Mouse (Mus musculus): ENCODE data around the gene Pjvk. TPM values are rescaled to one million over a fixed set of nuclear protein-coding genes. Genes with fewer than 3 reads are reported as not detected.
"Not testable (repeated sequence)": the region's sequence is repeated elsewhere in the genome, so short reads cannot be mapped to it uniquely, and the experiment has no call there.

Pjvk gene
- under 1 TPM in 1 of 4 experiments, not detected in 3; 0.46 TPM for total RNA-seq (2022)

- DNase-seq (ENCODE audit: low spot score in 2 of 2) = peak; percentile 91 to 97
Measured at GRCm38 (mm10) chr2:76647883-76648570, at the start of gene Pjvk, which contains the start of gene Prkra. Gene Pjvk (plus strand): TSS chr2:76648476. Gene Prkra (minus strand): TSS chr2:76648015.

GRCm38 (mm10) chr2:76599214-76599613, 49.1 kb upstream of the Pjvk start:
- no peak for DNase-seq (ENCODE audit: low spot score in 2 of 2)

DNA sequence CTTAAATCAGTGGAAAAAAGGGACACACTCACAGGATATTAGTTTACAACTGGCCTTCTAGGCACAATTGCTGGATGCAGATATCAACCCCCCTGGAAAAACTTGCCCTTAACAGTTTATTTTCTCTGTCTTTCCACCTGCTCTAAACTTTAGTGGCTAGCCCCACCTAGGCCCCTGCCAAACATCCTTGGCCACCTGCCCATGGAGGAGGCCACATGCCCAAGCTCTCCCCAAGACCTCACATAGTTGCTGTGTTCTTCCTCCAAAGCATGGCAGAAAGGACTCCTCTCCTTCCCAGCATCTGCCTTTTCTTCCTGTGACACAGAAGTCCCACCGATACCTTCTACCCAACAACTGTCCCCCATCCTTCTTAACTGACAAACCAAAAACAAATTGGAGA, 46.0 kb upstream of the Pjvk start:
- no peak for DNase-seq (ENCODE audit: low spot score in 2 of 2)

GRCm38 (mm10) chr2:76606704-76607103, 41.6 kb upstream of the Pjvk start:
- DNase-seq (ENCODE audit: low spot score in 2 of 2) = no peak

DNA sequence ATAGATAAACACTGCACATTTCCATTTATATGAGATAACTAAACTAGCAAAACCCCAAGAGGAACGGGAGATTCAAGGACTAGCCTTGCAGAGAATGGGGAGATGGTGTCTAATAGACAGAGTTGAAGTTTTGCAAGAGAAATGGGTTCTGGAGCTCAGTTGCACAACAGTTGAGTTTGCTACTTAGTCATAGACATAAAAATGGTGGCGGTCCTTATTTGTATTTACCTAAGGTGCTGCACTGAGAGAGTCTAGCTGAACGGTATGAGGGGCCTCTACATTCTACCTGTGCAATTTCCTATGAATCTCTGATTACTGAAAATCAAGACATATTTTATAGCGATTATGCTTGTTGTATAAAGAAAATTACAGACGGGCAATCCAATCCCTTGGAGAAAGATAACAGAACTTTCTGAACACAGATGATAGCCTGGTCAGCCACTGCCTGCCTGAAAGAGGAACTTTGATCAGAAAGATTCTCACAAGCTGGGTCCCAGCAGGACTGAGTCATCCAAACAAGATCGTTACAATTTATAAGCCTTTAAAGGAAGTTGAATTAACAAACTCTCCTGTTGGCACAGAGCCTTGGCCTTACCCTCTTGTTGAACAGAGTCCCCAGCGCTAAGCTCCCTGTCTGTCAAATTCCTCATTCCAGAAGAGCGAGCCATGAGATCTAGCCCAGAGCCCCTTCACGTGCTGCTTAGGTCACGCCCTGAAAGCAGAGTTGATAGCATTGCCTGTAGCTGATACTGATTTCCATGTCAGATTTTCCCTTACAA, 37.8 kb upstream of the Pjvk start:
- no peak for DNase-seq (ENCODE audit: low spot score in 2 of 2)

GRCm38 (mm10) chr2:76611996-76612395, 36.3 kb upstream of the Pjvk start:
- no peak for DNase-seq (ENCODE audit: low spot score in 2 of 2)

GRCm38 (mm10) chr2:76618078-76618477, 30.2 kb upstream of the Pjvk start:
- DNase-seq (ENCODE audit: low spot score in 2 of 2) = no peak

GRCm38 (mm10) chr2:76620188-76620587, 28.1 kb upstream of the Pjvk start:
- no peak for DNase-seq (ENCODE audit: low spot score in 2 of 2)

GRCm38 (mm10) chr2:76621724-76622123, 26.6 kb upstream of the Pjvk start:
- DNase-seq (ENCODE audit: low spot score in 2 of 2) = no peak

DNA sequence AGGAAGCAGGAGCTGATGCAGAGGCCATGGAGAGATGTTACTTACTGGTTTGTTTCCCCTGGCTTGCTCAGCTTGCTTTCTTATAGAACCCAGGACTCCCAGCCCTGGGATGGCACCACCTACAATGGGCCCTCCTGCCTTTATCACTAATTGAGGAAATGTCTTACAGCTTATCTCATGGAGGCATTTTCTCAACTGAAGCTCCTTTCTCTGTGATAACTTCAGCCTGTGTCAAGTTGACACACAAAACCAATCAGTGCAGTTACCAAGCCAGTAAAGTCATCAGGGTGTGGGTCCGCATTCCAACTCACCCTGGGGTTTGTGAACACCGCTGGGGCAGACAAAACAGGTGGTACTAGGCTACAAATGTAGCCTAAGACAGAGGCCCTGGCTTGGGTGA, 26.0 kb upstream of the Pjvk start:
- not testable (repeated sequence) for DNase-seq (ENCODE audit: low spot score in 2 of 2)

GRCm38 (mm10) chr2:76630293-76630692, 18.0 kb upstream of the Pjvk start:
- DNase-seq (ENCODE audit: low spot score in 2 of 2) = no peak

DNA sequence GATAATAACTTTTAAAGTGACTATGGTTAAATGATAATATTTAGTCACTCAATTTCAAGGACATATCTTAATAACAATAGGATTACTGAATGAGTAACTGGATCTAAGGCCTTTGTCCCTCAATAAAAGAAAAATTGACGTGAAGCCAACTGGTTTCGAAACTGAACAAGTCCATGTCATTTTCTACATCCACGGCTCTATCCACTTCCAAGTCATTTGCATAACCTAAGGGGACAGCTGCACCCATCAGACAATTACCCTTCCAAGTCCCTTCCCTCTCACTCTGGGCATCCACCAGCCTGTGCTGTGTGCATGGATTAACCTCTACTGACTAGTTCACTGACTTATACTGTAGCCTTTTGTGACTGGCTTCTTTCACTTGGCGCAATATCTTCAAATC, 16.7 kb upstream of the Pjvk start:
- no peak for DNase-seq (ENCODE audit: low spot score in 2 of 2)

GRCm38 (mm10) chr2:76639637-76640036, 8.6 kb upstream of the Pjvk start:
- DNase-seq (ENCODE audit: low spot score in 2 of 2) = no peak

DNA sequence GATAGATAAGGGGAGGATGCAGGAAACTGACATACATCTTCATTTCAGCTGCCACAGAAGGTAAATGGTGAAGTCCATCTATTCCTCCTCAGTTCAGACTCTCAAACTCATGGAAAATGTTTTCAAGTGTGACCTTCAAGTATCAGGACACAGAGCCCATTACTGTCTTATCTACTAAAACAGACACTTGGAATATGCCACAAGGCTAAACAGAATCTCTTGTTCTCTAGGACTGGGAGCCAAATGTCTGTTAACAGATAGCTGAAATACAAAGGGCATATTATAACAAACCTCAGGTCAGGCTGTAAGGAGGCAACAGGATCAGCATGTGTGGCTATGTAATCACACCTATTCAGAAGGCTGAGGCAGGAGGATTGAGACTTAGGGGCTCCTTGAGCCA, 4.5 kb upstream of the Pjvk start:
- no peak for DNase-seq (ENCODE audit: low spot score in 2 of 2)

- DNase-seq (ENCODE audit: low spot score in 2 of 2) = no peak
Measured at GRCm38 (mm10) chr2:76647441-76647869, 821 bp upstream of the Pjvk start.

- no peak for DNase-seq (ENCODE audit: low spot score in 2 of 2)
Measured at GRCm38 (mm10) chr2:76648666-76649141, 428 bp downstream of the Pjvk start.

DNA sequence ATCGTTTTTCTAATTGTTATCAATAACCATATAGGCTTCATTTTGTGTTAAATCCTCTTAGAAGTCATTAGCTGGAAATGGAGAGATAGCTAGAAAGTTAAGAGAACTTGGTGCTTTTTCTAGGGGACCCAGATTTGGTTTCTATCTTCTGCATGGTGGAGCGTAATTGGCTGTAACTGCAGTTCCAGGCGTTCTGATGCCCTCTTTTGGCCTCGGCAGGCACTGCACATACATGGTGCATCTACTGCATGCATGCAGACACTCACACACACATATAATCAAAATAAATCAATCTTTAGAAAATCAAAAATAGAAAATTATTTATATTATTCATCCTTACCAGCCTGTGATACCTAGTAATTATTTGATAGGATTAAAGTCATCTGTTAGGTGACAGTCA, 4.8 kb downstream of the Pjvk start:
- no peak for DNase-seq (ENCODE audit: low spot score in 2 of 2)

DNA sequence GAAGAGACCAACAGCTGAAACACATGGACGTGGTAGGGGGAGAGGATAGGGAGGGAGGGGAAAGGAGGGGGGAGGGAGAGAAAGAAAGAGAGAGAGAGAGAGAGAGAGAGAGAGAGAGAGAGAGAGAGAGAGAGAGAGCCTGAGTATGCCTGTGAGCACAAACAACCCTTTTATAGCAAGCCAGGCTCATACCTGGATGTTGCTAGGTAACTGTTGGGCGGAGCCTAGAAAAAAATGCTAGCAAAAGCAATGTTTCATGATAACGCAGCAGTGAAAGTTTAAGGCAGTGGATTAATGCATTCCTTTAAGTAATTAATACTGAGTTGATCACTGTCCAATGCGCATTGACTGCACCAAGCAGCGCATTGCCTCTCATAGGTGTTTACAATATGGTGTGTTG, 6.4 kb downstream of the Pjvk start:
- no peak for DNase-seq (ENCODE audit: low spot score in 2 of 2)

- no peak for DNase-seq (ENCODE audit: low spot score in 2 of 2)
Measured at GRCm38 (mm10) chr2:76655444-76655843, 7.2 kb downstream of the Pjvk start.

DNA sequence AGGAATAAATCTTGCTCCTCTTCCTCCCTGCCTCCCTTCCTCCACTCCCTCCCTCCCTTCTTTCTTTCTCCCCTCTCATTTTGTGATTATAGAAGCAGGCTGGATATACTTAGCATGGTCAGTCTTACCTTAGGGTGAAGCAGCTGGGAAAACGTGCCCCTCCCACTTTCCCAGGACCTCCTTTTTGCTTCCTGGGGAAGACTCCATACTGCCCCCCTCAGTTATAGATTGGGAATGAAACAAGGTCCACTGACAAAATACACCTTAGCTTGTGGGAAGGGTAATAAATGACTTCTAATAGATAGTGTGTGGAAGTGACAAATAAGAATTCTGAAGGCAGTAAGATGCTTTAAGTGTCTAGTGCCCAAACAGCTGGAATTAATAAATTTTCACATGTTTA, 7.7 kb downstream of the Pjvk start:
- no peak for DNase-seq (ENCODE audit: low spot score in 2 of 2)

GRCm38 (mm10) chr2:76658551-76658950, 10.3 kb downstream of the Pjvk start:
- no peak for DNase-seq (ENCODE audit: low spot score in 2 of 2)

DNA sequence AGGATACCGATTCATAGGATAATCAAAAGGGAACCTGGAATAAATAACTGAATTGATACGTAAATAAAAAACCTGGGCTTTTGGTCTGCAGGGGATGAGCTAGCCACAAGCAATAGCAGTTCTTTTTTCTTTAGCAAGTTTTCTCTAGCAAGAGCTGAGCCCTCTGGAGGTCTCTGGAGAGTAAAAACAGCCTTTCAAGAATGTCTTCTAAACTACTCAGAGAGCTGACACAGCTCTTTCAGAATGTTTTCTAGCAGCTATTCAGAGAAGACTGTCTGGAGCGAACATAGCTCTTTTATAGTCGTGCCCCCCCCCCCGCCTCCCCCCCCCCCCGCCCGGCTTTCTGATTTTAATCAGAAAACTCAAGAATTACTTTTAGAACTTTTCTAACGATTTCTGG, 11.1 kb downstream of the Pjvk start:
- no peak for DNase-seq (ENCODE audit: low spot score in 2 of 2)

- no peak for DNase-seq (ENCODE audit: low spot score in 2 of 2)
Measured at GRCm38 (mm10) chr2:76665531-76665930, 17.3 kb downstream of the Pjvk start.

All from left cerebral cortex, adult 8-10 months (tissue).